Mouse (Mus musculus) olfactory bulb, adult 2 months (tissue): Measurements from ENCODE around the gene Gemin5.

ENCODE experiments used
- CTCF ChIP-seq: fragments of 200-500 bp; IDR thresholded peaks from 2 replicates; pipeline ENCODE4 v1.5.1; 2012; ENCODE audit warnings: low read depth, mild to moderate bottlenecking, low read length, moderate library complexity; ENCODE audit not compliant: insufficient read depth
- POLR2A ChIP-seq: fragments of 200-500 bp; IDR thresholded peaks from 2 replicates; pipeline ENCODE4 v1.6.1; 2012; ENCODE audit warnings: mild to moderate bottlenecking, low read depth, low read length, moderate library complexity; ENCODE audit not compliant: insufficient read depth

- TF ChIP-seq CTCF (no peak), POLR2A (no peak)
Measured at GRCm38 (mm10) chr11:58143704-58144426, 24.5 kb downstream of the Gemin5 start.
